Mouse (Mus musculus) B cell, adult 62 days (primary cell): ENCODE results near the gene Mark2. TPM values are rescaled to one million over a fixed set of nuclear protein-coding genes. Genes with fewer than 3 reads are reported as not detected.

Experiments
- total RNA-seq: library from RNA; stranded (reverse); gene quantifications from 4 replicates; pipeline ENCODE4 v1.2.4, GENCODE M21; 2023

The Mark2 gene
- total RNA-seq, result 218 to 233 TPM (median 220 TPM) in 4 replicates

GRCm38 (mm10) chr19:7341512-7342397 lies at the start of gene Mark2:
Gene Mark2 (minus strand): TSS chr19:7341860.

GRCm38 (mm10) chr19:7382903-7383865 lies 41.5 kb upstream of the Mark2 start, which contains the start of gene Spindoc:
Gene Spindoc (minus strand): TSS chr19:7382994.

DNA sequence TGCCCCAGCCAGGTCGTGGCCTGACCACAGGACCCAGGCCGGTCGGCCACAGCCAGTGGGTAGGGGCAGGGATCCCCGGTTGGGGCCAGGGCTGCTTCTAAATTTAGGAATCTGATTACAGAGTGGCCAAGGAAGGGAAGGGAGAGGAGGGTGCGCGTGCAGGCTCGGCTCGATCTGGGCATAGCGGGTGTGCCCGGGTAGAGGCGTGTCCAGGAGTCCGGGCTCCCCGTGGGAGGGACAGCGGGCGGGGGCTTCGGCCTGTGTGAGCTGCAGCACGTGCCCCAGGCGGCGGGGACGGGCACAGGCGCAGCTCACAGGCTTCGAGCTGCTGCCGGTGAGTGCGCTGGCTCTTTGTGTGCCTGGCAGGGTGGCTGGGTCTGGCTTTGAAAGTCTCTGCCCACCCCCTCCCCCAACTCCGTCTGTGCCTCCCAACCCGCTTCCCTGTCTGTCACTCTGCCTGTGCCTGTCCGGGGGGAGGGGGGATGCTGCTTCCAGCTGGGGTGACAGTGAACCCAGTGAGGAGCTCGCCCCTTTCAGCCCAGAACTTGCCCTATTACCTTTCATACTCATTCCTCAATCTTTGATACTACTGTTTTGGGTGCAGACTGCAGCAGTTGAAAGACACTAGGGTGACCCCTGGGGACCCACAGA lies 74.4 kb downstream of the Mark2 start, which contains the start of gene Rcor2:
Gene Rcor2, plus strand, starts transcription at position 235 of the 651 bp plus-strand sequence.

GRCm38 (mm10) chr19:7240782-7241690 lies 100.6 kb downstream of the Mark2 start, which contains the start of gene Naa40:
Gene Naa40 (minus strand): TSS chr19:7241183.

Other genes starting within 250 kb of the Mark2 start
- gene Flrt1, start 236.1 kb downstream of the Mark2 start, total RNA-seq, result 0.09 TPM in 1 of 4 replicates, not detected in the others
- gene Otub1, start 135.5 kb downstream of the Mark2 start, total RNA-seq, result 132 to 147 TPM (median 146 TPM) in 4 replicates
- 310 to 323 TPM (median 315 TPM) in 4 replicates for gene Cox8a, start 124.2 kb downstream of the Mark2 start, total RNA-seq
- 50.2 to 60.6 TPM (median 57.0 TPM) in 4 replicates for gene Naa40, start 100.7 kb downstream of the Mark2 start, total RNA-seq
- 1.8 to 3.9 TPM (median 1.9 TPM) in 4 replicates for gene Rcor2, start 74.5 kb downstream of the Mark2 start, total RNA-seq
- gene Spindoc, start 41.1 kb upstream of the Mark2 start, total RNA-seq, result 19.3 to 30.6 TPM (median 26.0 TPM) in 4 replicates
- gene 2700081O15Rik, start 75.8 kb upstream of the Mark2 start, total RNA-seq, result 6.4 to 13.0 TPM (median 8.4 TPM) in 4 replicates
- 50.9 to 53.2 TPM (median 52.4 TPM) in 4 replicates for gene Rtn3, start 141.4 kb upstream of the Mark2 start, total RNA-seq
- gene Atl3, start 152.2 kb upstream of the Mark2 start, total RNA-seq, result 61.3 to 63.9 TPM (median 63.4 TPM) in 4 replicates
- gene Pla2g16, start 215.6 kb upstream of the Mark2 start, total RNA-seq, result 11.8 to 15.7 TPM (median 13.9 TPM) in 4 replicates